39 mouse cellular contexts compared by ENCODE assay signal in genomic region chr6:123388824-123389223, GRCm38 (mm10). TPM values are rescaled to one million over a fixed set of nuclear protein-coding genes. Genes with fewer than 3 reads are reported as not detected.
"Had no signal": no experiment of that assay in that cellular context is flagged by ENCODE, and none has a peak within 500 bp of the region (broad histone marks: within the 10 kb centered on the region; RNA-seq: fewer than 3 reads in every experiment).

No protein-coding gene starts in this region.

RNA-seq across cellular contexts. Expression of gene Vmn2r20, which starts 29.1 kb away (rescaled TPM):
- total RNA-seq: left cerebral cortex, postnatal 14 days; left cerebral cortex, postnatal 25 days; left cerebral cortex, postnatal 36 days; left cerebral cortex, postnatal 4 days; megakaryocyte progenitor cell, adult 5-6 weeks; megakaryocyte, adult 5-6 weeks; megakaryocyte-erythroid progenitor cell, adult 5-6 weeks; midbrain, postnatal 0 days; monocyte, adult 5-6 weeks had no signal
- polyA plus RNA-seq: limb, embryonic 10.5 days; limb, embryonic 11.5 days; limb, embryonic 12.5 days; limb, embryonic 13.5 days; limb, embryonic 14.5 days; limb, embryonic 15.5 days; liver, embryonic 11.5 days; liver, embryonic 12.5 days; liver, embryonic 13.5 days; liver, embryonic 14.5 days; liver, embryonic 15.5 days; liver, embryonic 16.5 days; liver, postnatal 0 days; lung, adult 2 months; lung, embryonic 14.5 days; lung, embryonic 15.5 days; lung, embryonic 16.5 days; lung, postnatal 0 days; macrophage; midbrain, embryonic 10.5 days; midbrain, embryonic 11.5 days; midbrain, embryonic 12.5 days; midbrain, embryonic 13.5 days; midbrain, embryonic 14.5 days; midbrain, embryonic 15.5 days; midbrain, embryonic 16.5 days; midbrain, postnatal 0 days; myocyte; neural tube, embryonic 11.5 days; neural tube, embryonic 12.5 days; neural tube, embryonic 13.5 days had no signal
